Mouse (Mus musculus): ENCODE measurements at regions not wholly inside any gene's neighbourhood (a gene's known extent, or its start where the extent isn't known, plus 50 kb on each side); places are given as distances from the start of the nearest gene placed in this dataset.

- Histone ChIP-seq H3K9me3 (replicated peaks; ENCODE audit: control insufficient read depth, low read length) (no peaks in the 10 kb centered on the region), H3K27ac (ENCODE audit: low read depth) (no peak overlapping the region), H3K4me3 (ENCODE audit: low read depth, low read length) (no peak overlapping the region), H3K4me1 (ENCODE audit: control insufficient read depth, insufficient read depth) (no peaks in the 10 kb centered on the region), H3K36me3 (replicated peaks; ENCODE audit: control insufficient read depth, insufficient read depth, low read length) (no peaks in the 10 kb centered on the region), H3K4me2 (ENCODE audit: low read depth, low read length) (no peak overlapping the region), H3K27me3 (ENCODE audit: control insufficient read depth, insufficient read depth, low read length) (no peaks in the 10 kb centered on the region), H3K9ac (replicated peaks; ENCODE audit: low read depth, low read length) (no peak overlapping the region)
- DNase-seq (ENCODE audit: low spot score), result no peak
- 70% methylated on average over 2 of the region's 2 CpGs for WGBS
- no peak for TF ChIP-seq CTCF (IDR thresholded peaks at IDR 0.05; ENCODE audit: low read depth)
- ATAC-seq (ENCODE audit: insufficient read depth, low read depth), result no peak
These were observed 193.2 kb upstream of the Zc3h12c start for GRCm38 (mm10) chr9:52361599-52361998.

- Histone ChIP-seq H3K27me3 (ENCODE audit: control insufficient read depth, insufficient read depth, low read length) (no peaks in the 10 kb centered on the region), H3K9ac (replicated peaks; ENCODE audit: low read depth, low read length) (no peak overlapping the region), H3K9me3 (replicated peaks; ENCODE audit: control insufficient read depth, low read length) (no peaks in the 10 kb centered on the region), H3K4me3 (ENCODE audit: low read depth, low read length) (no peak overlapping the region), H3K4me1 (ENCODE audit: control insufficient read depth, insufficient read depth) (no peaks in the 10 kb centered on the region), H3K36me3 (replicated peaks; ENCODE audit: control insufficient read depth, insufficient read depth, low read length) (no peaks in the 10 kb centered on the region), H3K27ac (ENCODE audit: low read depth) (no peak overlapping the region), H3K4me2 (ENCODE audit: low read depth, low read length) (no peak overlapping the region)
- DNase-seq (ENCODE audit: low spot score) (no peak), ATAC-seq (ENCODE audit: insufficient read depth, low read depth) (no peak)
- no peak for TF ChIP-seq EP300 (IDR thresholded peaks at IDR 0.05; ENCODE audit: low read depth)
- WGBS, result 62% methylated on average over 3 of the region's 3 CpGs
These were observed 191.0 kb upstream of the Zc3h12c start for GRCm38 (mm10) chr9:52359416-52359815.

GRCm38 (mm10) chr9:52356549-52356948 lies 188.2 kb upstream of the Zc3h12c start:
- no peaks in the 10 kb centered on the region for H3K9me3 ChIP-seq (replicated peaks; ENCODE audit: control insufficient read depth, low read length)
- no peak for TF ChIP-seq CTCF (IDR thresholded peaks at IDR 0.05; ENCODE audit: low read depth)
- TF ChIP-seq EP300 (IDR thresholded peaks at IDR 0.05; ENCODE audit: low read depth), result no peak
- H3K4me2 ChIP-seq (ENCODE audit: low read depth, low read length), result no peak overlapping the region
- no peak for DNase-seq (ENCODE audit: low spot score)
- whole genome bisulfite sequencing, result 64% methylated on average over 3 of the region's 3 CpGs
- ATAC-seq (ENCODE audit: insufficient read depth, low read depth), result no peak
- no peak overlapping the region for H3K27ac ChIP-seq (ENCODE audit: low read depth)
- no peaks in the 10 kb centered on the region for H3K36me3 ChIP-seq (replicated peaks; ENCODE audit: control insufficient read depth, insufficient read depth, low read length)
- no peaks in the 10 kb centered on the region for H3K27me3 ChIP-seq (ENCODE audit: control insufficient read depth, insufficient read depth, low read length)
- no peaks in the 10 kb centered on the region for H3K4me1 ChIP-seq (ENCODE audit: control insufficient read depth, insufficient read depth)
- no peak overlapping the region for H3K9ac ChIP-seq (replicated peaks; ENCODE audit: low read depth, low read length)
- no peak overlapping the region for H3K4me3 ChIP-seq (ENCODE audit: low read depth, low read length)

GRCm38 (mm10) chr9:52355187-52355982 lies 187.0 kb upstream of the Zc3h12c start:
- H3K36me3 ChIP-seq (replicated peaks; ENCODE audit: control insufficient read depth, insufficient read depth, low read length), result no peaks in the 10 kb centered on the region
- H3K4me3 ChIP-seq (ENCODE audit: low read depth, low read length), result no peak overlapping the region
- H3K4me2 ChIP-seq (ENCODE audit: low read depth, low read length), result no peak overlapping the region
- no peak for TF ChIP-seq CTCF (IDR thresholded peaks at IDR 0.05; ENCODE audit: low read depth)
- no peak for TF ChIP-seq EP300 (IDR thresholded peaks at IDR 0.05; ENCODE audit: low read depth)
- DNase-seq (ENCODE audit: low spot score) (no peak), ATAC-seq (ENCODE audit: insufficient read depth, low read depth) (no peak)
- H3K9ac ChIP-seq (replicated peaks; ENCODE audit: low read depth, low read length), result no peak overlapping the region
- no peaks in the 10 kb centered on the region for H3K9me3 ChIP-seq (replicated peaks; ENCODE audit: control insufficient read depth, low read length)
- H3K27ac ChIP-seq (ENCODE audit: low read depth), result no peak overlapping the region
- WGBS, result 65% methylated on average over 10 of the region's 10 CpGs
- no peaks in the 10 kb centered on the region for H3K27me3 ChIP-seq (ENCODE audit: control insufficient read depth, insufficient read depth, low read length)
- no peaks in the 10 kb centered on the region for H3K4me1 ChIP-seq (ENCODE audit: control insufficient read depth, insufficient read depth)

- Histone ChIP-seq H3K9ac (replicated peaks; ENCODE audit: low read depth, low read length) (no peak overlapping the region), H3K4me3 (ENCODE audit: low read depth, low read length) (no peak overlapping the region), H3K27me3 (ENCODE audit: control insufficient read depth, insufficient read depth, low read length) (no peaks in the 10 kb centered on the region), H3K4me2 (ENCODE audit: low read depth, low read length) (no peak overlapping the region), H3K36me3 (replicated peaks; ENCODE audit: control insufficient read depth, insufficient read depth, low read length) (no peaks in the 10 kb centered on the region), H3K27ac (ENCODE audit: low read depth) (no peak overlapping the region), H3K9me3 (replicated peaks; ENCODE audit: control insufficient read depth, low read length) (no peaks in the 10 kb centered on the region), H3K4me1 (ENCODE audit: control insufficient read depth, insufficient read depth) (no peaks in the 10 kb centered on the region)
- no peak for ATAC-seq (ENCODE audit: insufficient read depth, low read depth)
- TF ChIP-seq CTCF (IDR thresholded peaks at IDR 0.05; ENCODE audit: low read depth) (no peak), EP300 (IDR thresholded peaks at IDR 0.05; ENCODE audit: low read depth) (no peak)
- DNase-seq (ENCODE audit: low spot score), result no peak
- 75% methylated on average over 7 of the region's 7 CpGs for WGBS
These were observed 180.5 kb upstream of the Zc3h12c start for GRCm38 (mm10) chr9:52348536-52349527.

Measured in heart, postnatal 0 days (tissue).